Mouse (Mus musculus) liver, embryonic 14.5 days (tissue): ENCODE results near the gene Akr1b3.

Experiments used
- CTCF ChIP-seq: IDR thresholded peaks from 2 replicates; pipeline ENCODE4 v1.5.1; 2016; ENCODE audit warnings: antibody characterized with exemption, low read depth, control low read depth
- EP300 ChIP-seq: IDR thresholded peaks from 2 replicates; pipeline ENCODE4 v1.6.1; 2016; ENCODE audit warnings: antibody characterized with exemption, low read depth

DNA sequence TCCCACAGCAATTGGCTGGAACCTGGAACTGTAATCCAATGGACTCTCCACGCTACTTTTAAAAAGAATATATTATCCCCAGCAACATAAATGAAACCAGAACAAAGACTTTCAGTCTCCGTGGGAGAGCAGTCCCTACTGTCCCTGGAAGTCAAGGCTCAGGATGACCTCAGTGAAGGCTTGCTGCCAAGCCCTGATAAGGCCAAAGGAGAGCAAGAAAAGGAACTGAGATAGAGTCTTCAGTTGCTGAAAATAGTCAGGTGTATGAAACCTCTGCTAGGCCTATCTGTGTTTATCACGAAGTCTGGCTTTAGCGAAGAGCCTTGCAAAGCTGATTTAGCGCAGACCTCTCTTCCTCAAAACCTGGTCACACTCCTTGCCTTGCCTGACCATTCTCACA, 14.1 kb upstream of the Akr1b3 start:
- TF ChIP-seq CTCF (no peak), EP300 (no peak)
